Mouse (Mus musculus) cerebellum, adult 9-10 months (tissue): ENCODE data around the gene Gamt.
A peak's percentile ranks its signal among the peaks of the same experiment; 100 is the strongest.
"Not testable (repeated sequence)": the region's sequence is repeated elsewhere in the genome, so short reads cannot be mapped to it uniquely, and the experiment has no call there.

ENCODE experiments used
- DNase-seq: peaks from one replicate; pipeline ENCODE4 v3.0.0; 2022

Gene Gamt

GRCm38 (mm10) chr10:80257936-80258335, 2.9 kb downstream of the Gamt start:
- DNase-seq = peak; percentile 62

GRCm38 (mm10) chr10:80255881-80256535, 4.8 kb downstream of the Gamt start:
- no peak for DNase-seq

- DNase-seq = no peak
Measured at GRCm38 (mm10) chr10:80254331-80255297, 6.2 kb downstream of the Gamt start.

GRCm38 (mm10) chr10:80253551-80253950, 7.3 kb downstream of the Gamt start:
- DNase-seq = no peak

- no peak for DNase-seq
Measured at GRCm38 (mm10) chr10:80252493-80253274, 8.1 kb downstream of the Gamt start.

GRCm38 (mm10) chr10:80252011-80252410, 8.8 kb downstream of the Gamt start:
- no peak for DNase-seq

GRCm38 (mm10) chr10:80250573-80250972, 10.2 kb downstream of the Gamt start:
- DNase-seq = no peak

- DNase-seq = no peak
Measured at GRCm38 (mm10) chr10:80250059-80250458, 10.8 kb downstream of the Gamt start.

GRCm38 (mm10) chr10:80248971-80249640, 11.7 kb downstream of the Gamt start, which contains the start of gene Ndufs7:
Gene Ndufs7, plus strand, starts transcription at chr10:80249121.
- peak; percentile 99 for DNase-seq

GRCm38 (mm10) chr10:80248437-80248836, 12.4 kb downstream of the Gamt start:
- not testable (repeated sequence) for DNase-seq

GRCm38 (mm10) chr10:80247849-80248248, 13.0 kb downstream of the Gamt start:
- no peak for DNase-seq

GRCm38 (mm10) chr10:80245600-80245999, 15.2 kb downstream of the Gamt start:
- DNase-seq = peak; percentile 94

- peak; percentile 72 for DNase-seq
Measured at GRCm38 (mm10) chr10:80244791-80245399, 15.9 kb downstream of the Gamt start.

- DNase-seq = no peak
Measured at GRCm38 (mm10) chr10:80242607-80243006, 18.2 kb downstream of the Gamt start.

GRCm38 (mm10) chr10:80242088-80242487, 18.7 kb downstream of the Gamt start:
- DNase-seq = no peak

- no peak for DNase-seq
Measured at GRCm38 (mm10) chr10:80239791-80240190, 21.0 kb downstream of the Gamt start.

GRCm38 (mm10) chr10:80238306-80238705, 22.5 kb downstream of the Gamt start:
- no peak for DNase-seq

- DNase-seq = no peak
Measured at GRCm38 (mm10) chr10:80237020-80237419, 23.8 kb downstream of the Gamt start.

GRCm38 (mm10) chr10:80236145-80236825, 24.5 kb downstream of the Gamt start:
- DNase-seq = no peak

GRCm38 (mm10) chr10:80227877-80228775, 32.7 kb downstream of the Gamt start:
- DNase-seq = peak; percentile 66
